Mouse (Mus musculus) testis, adult 2 months (tissue): ENCODE measurements around the gene Thada. TPM values are rescaled to one million over a fixed set of nuclear protein-coding genes. Genes with fewer than 3 reads are reported as not detected.
A peak's percentile ranks its signal among the peaks of the same experiment; 100 is the strongest.

Experiments
- H3K27ac ChIP-seq: fragments of 200-500 bp; 2 replicates; pipeline ENCODE4 v1.5.1; 2012; ENCODE audit warnings: low read depth, low read length; ENCODE audit not compliant: control insufficient read depth, insufficient read depth
- H3K27me3 ChIP-seq: fragments of 200-500 bp; 2 replicates; pipeline ENCODE4 v1.6.1; 2012; ENCODE audit warnings: mild to moderate bottlenecking, low read length, moderate library complexity; ENCODE audit not compliant: control insufficient read depth, insufficient read depth
- H3K36me3 ChIP-seq: fragments of 200-500 bp; 2 replicates; pipeline ENCODE4 v1.6.1; 2012; ENCODE audit warnings: mild to moderate bottlenecking, low read length; ENCODE audit not compliant: control insufficient read depth, insufficient read depth
- H3K4me1 ChIP-seq: fragments of 200-500 bp; 2 replicates; pipeline ENCODE4 v1.6.1; 2012; ENCODE audit warnings: low read length; ENCODE audit not compliant: control insufficient read depth, insufficient read depth
- H3K4me3 ChIP-seq: fragments of 200-500 bp; 2 replicates; pipeline ENCODE4 v1.5.1; 2012; ENCODE audit warnings: low read depth, mild to moderate bottlenecking, low read length, moderate library complexity, mixed read lengths; ENCODE audit not compliant: control insufficient read depth
- CTCF ChIP-seq: fragments of 200-500 bp; IDR thresholded peaks from 2 replicates; pipeline ENCODE4 v1.5.1; 2012; ENCODE audit warnings: low read depth, mild to moderate bottlenecking, inconsistent platforms, low read length, moderate library complexity; ENCODE audit not compliant: control insufficient read depth, insufficient read depth, insufficient replicate concordance
- POLR2A ChIP-seq: fragments of 200-500 bp; IDR thresholded peaks from 2 replicates; pipeline ENCODE4 v1.6.1; 2012; ENCODE audit warnings: low read depth, mild to moderate bottlenecking, inconsistent platforms, low read length, moderate library complexity; ENCODE audit not compliant: control insufficient read depth
- polyA plus RNA-seq: library from polyadenylated mRNA; depleted of rRNA; stranded (reverse); fragments of >200 nt; gene quantifications from 2 replicates; pipeline ENCODE4 v1.2.3, GENCODE M21; 2012; rRNA removed

Gene Thada
- 15.4 and 15.8 TPM in 2 replicates for polyA plus RNA-seq

DNA sequence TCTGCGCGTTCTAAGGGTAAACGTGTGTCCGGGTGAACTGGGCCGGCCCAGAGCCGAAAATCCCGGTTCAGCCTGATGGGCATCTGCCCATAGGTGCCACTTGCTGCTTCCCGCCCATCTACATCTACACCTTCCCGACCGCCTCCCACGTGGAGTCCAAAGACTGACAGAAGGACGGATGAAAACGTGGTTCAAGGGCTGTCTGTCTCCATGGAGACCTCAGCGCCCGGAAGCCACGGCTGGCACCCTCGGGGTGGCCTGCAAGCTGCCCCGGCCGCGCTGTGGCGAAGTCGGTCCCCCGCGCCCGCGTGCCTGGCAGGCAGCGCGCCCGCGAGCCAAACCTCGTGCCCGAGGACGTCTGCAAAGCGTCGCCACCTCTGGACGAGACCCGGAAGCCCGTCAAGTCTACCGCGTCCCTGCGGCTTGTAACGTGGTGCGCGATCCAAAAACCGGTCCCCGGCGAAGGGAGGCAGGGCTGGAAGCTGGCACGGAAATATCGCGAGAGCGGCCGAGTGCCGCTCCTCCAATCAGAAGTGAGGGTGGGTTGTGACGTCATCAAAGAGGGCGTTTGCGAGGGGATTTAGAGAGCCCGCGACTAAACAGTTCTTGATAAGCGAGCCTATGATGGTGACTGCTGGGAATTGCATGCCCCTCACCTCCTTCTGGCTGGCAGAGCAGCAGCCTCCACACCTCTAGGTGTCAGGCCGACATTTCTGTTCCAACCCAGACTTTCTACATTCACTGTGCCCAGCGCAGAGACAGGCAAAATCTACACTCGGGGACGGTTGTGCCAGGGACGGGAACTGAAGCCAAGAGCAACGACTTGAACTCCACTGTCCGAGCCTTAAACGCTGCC lies at the start of gene Thada:
TSS of gene Thada (minus strand) at position 453 of the 856 bp plus-strand sequence.
- Histone ChIP-seq H3K4me1 (no peaks in the 10 kb centered on the region), H3K27ac (peak within 1 kb of the TSS; percentile 96), H3K36me3 (no peaks in the 10 kb centered on the region), H3K27me3 (no peaks in the 10 kb centered on the region), H3K4me3 (peak within 1 kb of the TSS; percentile 93)
- TF ChIP-seq POLR2A (peak; percentile 93), CTCF (no peak; the same call in 1 of the 2 replicates)

DNA sequence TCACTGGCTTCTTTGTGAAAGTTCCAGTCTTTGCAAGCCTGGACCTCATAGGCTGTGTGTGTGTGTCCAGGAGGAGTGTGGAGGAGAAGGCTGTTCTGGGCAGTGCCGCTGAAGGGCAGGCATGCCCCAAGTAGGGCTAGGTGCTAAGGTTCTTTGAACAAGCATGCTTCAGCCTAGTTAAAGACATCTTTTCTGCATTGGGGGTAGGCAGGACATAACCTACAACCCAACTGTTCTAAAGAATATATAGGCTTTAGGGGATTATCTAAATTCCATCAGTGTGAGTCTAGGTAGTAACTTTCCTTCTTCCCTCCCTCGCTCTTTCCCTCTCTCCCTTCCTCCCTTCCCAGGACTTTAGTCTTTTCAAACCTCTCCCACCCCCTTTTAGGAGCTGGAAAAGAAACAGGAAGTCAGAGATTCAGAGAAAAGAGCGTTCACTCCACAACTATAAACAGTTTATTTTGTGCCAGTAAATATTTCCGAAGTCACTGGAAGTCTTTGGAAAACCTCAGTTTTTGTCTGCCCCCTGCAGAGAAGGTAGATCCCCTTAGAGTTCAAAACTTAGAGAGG lies 46.6 kb upstream of the Thada start:
- Histone ChIP-seq H3K27me3 (peaks cover 5% of the 10 kb centered on the region), H3K4me1 (peaks cover 5% of the 10 kb centered on the region), H3K4me3 (peak overlapping the region; percentile 84), H3K27ac (peak overlapping the region; percentile 20; the same call in 1 of the 2 replicates), H3K36me3 (no peaks in the 10 kb centered on the region)
- no peak for TF ChIP-seq POLR2A
- no peak for TF ChIP-seq CTCF

DNA sequence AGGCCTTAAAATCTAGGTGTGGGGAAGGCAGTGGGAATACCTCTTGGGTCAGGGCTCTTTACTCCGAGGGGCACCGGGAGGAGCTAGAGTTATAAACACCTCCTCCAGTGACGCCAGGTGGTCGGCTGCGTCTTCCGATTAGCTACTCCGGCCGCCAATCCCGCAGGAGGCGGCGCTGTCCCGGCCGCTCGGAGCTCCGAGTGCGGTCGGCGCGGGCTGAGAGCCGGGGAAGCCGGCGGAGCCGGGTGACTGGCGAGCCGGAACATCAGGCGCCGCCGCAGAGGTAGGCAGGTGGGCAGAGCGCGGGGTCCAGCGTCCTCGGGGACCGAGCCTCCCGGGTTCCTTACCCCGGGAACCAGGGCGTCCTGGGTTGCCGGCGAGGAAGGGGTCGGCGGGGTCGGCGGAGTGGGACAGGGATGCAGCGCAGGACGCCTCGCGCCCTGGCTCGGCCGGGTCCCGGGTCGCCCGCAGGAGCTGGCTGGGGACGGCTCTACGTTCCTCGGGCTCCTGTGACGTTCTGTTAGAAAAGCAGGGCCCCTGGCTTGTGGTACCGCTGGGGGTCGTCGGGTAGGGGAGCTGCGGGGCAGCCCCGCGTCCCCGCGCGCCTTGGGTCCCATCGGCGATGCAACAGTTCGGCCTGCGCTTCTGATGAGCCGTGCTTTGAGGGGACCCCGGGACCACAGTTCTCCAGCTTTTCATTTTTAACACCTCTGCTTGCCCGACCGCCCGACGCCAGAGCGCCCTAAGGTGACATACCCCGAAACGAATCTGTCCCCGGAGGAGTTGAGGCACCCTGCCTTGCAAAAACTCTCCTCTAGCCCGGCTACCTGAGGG lies 45.9 kb upstream of the Thada start, which contains the start of gene Plekhh2:
TSS of gene Plekhh2 (plus strand) at position 214 of the 834 bp plus-strand sequence.
- no peak for TF ChIP-seq CTCF
- TF ChIP-seq POLR2A: peak; percentile 38; the same call in 1 of the 2 replicates
- Histone ChIP-seq H3K27me3 (peaks cover 5% of the 10 kb centered on the region), H3K4me3 (peak within 1 kb of the TSS; percentile 84), H3K4me1 (peaks cover 5% of the 10 kb centered on the region), H3K36me3 (no peaks in the 10 kb centered on the region), H3K27ac (peak within 1 kb of the TSS; percentile 52; the same call in 1 of the 2 replicates)

DNA sequence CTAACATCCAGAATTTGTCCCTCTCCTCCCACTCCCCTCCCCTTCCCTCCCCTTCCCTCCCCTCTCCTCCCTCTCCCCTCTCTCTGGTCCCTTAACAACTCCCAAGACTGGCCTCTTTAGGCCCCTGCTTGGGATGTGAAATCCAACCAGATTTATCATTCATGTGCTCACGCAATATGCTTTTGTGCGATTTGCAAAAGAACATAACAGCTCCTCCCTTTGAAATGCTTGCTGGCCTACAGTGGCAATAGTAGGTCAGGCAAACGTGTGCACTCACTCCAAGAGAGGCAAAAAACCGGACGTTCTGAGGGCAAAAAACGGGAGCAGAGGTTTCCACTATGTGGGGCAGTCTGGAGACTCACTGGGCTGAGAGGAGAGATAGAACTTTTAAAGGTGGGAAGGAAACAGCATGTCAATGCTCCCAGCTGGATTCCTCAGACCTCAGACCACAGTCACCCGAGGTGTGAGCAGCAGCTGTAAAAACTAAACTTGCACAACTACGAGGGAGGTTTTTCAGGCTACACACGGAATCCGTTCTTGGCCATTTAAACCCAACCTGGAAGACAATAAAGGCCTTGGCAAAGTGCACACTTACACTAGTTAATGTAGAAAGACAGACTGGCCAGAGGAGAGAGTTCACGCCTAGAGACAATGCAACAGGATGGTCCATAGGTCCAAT lies 45.1 kb upstream of the Thada start:
- H3K4me1 ChIP-seq: peaks cover 5% of the 10 kb centered on the region
- H3K36me3 ChIP-seq: no peaks in the 10 kb centered on the region
- H3K4me3 ChIP-seq: peak overlapping the region; percentile 84
- no peak for TF ChIP-seq CTCF
- no peak for TF ChIP-seq POLR2A
- peaks cover 5% of the 10 kb centered on the region for H3K27me3 ChIP-seq
- H3K27ac ChIP-seq: peak overlapping the region; percentile 52; the same call in 1 of the 2 replicates

DNA sequence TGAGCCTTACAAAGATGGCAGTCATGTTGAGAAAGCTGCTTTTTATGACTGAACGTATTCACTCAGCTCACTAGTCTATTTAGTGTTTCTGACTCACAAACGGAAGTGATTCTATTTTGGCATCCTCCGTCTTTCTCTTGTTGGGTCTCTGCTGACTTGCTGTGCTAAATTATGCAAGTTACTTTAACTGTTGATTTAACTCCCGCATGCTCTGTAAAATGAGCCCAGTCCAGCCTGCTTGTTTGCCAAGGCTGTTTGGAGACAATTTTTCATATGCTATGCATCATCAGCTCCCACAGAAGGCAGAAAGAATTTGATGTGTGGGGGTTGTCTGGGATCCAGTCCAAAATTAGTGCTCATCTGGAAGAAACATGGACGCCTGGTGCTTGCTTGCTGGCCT lies 44.4 kb upstream of the Thada start:
- H3K27me3 ChIP-seq: peaks cover 5% of the 10 kb centered on the region
- H3K27ac ChIP-seq: no peak overlapping the region
- no peak for TF ChIP-seq POLR2A
- TF ChIP-seq CTCF: no peak

DNA sequence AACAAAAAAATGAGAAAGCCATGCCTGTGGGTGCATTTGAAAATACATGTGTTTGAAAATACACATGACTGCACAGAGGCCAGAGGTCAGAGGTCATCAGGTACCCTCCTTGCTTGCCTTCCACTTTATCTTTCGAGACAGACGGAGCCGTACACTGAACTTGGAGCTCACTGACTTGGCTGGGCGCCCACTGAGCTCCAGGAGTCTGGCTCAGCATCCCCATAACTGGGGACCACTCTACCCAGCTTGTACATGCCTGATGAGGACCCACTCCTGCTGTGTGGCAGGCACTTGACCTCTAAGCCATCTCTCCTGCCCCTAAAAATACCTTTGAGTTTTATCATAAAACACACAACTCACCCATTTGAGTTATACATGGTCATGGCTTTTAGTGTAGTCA lies 43.2 kb upstream of the Thada start:
- H3K27ac ChIP-seq: no peak overlapping the region
- H3K4me3 ChIP-seq: no peak overlapping the region
- H3K27me3 ChIP-seq: peaks cover 5% of the 10 kb centered on the region
- no peaks in the 10 kb centered on the region for H3K36me3 ChIP-seq
- H3K4me1 ChIP-seq: peaks cover 5% of the 10 kb centered on the region
- TF ChIP-seq CTCF (no peak), POLR2A (no peak)

More for the DNA sequence above, 44.4 kb upstream of the Thada start:
- Histone ChIP-seq H3K36me3 (no peaks in the 10 kb centered on the region), H3K4me1 (peaks cover 5% of the 10 kb centered on the region), H3K4me3 (no peak overlapping the region)
